ENCODE assay signal across 13 mouse cellular contexts in genomic region chr13:45545974-45546373, GRCm38 (mm10). TPM values are rescaled to one million over a fixed set of nuclear protein-coding genes. Genes with fewer than 3 reads are reported as not detected.
DNase-seq lines count a peak whose midpoint lies in the region; ATAC-seq and TF ChIP-seq lines count a peak whose summit lies in the region.
"Had no signal": no experiment of that assay in that cellular context is flagged by ENCODE, and none has a peak within 500 bp of the region (broad histone marks: within the 10 kb centered on the region; RNA-seq: fewer than 3 reads in every experiment).

No protein-coding gene starts in this region.

- no peak overlapping the region for H3K9ac ChIP-seq in intestine, embryonic 15.5 days
- no peak overlapping the region for H3K9ac ChIP-seq in intestine, postnatal 0 days (ENCODE audit: low read depth, low read length)
- H3K9ac ChIP-seq in liver, postnatal 0 days (replicated peaks): peak overlapping the region; percentile 30; the same call in 1 of the 2 replicates
- H3K9ac ChIP-seq in hindbrain, embryonic 13.5 days: no peak overlapping the region
- H3K9ac ChIP-seq: midbrain, embryonic 15.5 days had no signal

- TF ChIP-seq EP300 in liver, postnatal 0 days (IDR thresholded peaks at IDR 0.05; ENCODE audit: low read depth): peak; percentile 90

- DNase-seq in cerebellum, adult 11-12 months: peak; percentile 6
- DNase-seq in cerebellum, postnatal 10 days: no peak
- peak; percentile 95 for DNase-seq in c-Kit-positive CD71-positive TER-119-negative erythroid progenitor cells, embryonic 14.5 days (ENCODE audit: low read depth)
- DNase-seq in liver, postnatal 0 days: peak; percentile 81
- no peak for DNase-seq in cerebellum, postnatal 4 days (ENCODE audit: low spot score in 2 of 2)
- DNase-seq: cerebellum, adult 9-11 months; right cerebral cortex, postnatal 25 days had no signal

- H3K27ac ChIP-seq in intestine, embryonic 15.5 days: no peak overlapping the region
- H3K27ac ChIP-seq in intestine, postnatal 0 days (ENCODE audit: low read depth, low read length): no peak overlapping the region
- H3K27ac ChIP-seq in liver, postnatal 0 days (ENCODE audit: low read depth): peak overlapping the region; percentile 77
- no peak overlapping the region for H3K27ac ChIP-seq in hindbrain, embryonic 13.5 days
- H3K27ac ChIP-seq: hindbrain, postnatal 0 days; midbrain, embryonic 15.5 days had no signal

- 80% methylated on average over 13 of the region's 13 CpGs for WGBS in intestine, embryonic 15.5 days
- WGBS in intestine, postnatal 0 days: 73% methylated on average over 13 of the region's 13 CpGs
- 42% methylated on average over 13 of the region's 13 CpGs for WGBS in liver, postnatal 0 days (ENCODE audit: insufficient replicate concordance)
- WGBS in hindbrain, embryonic 13.5 days: 86% methylated on average over 13 of the region's 13 CpGs

- no peaks in the 10 kb centered on the region for H3K4me1 ChIP-seq in intestine, embryonic 15.5 days (replicated peaks)
- no peaks in the 10 kb centered on the region for H3K4me1 ChIP-seq in intestine, postnatal 0 days (replicated peaks; ENCODE audit: control insufficient read depth, insufficient read depth, low read length)
- peaks cover 23% of the 10 kb centered on the region; the same call in 1 of the 2 replicates for H3K4me1 ChIP-seq in liver, postnatal 0 days (ENCODE audit: insufficient read depth)
- no peaks in the 10 kb centered on the region for H3K4me1 ChIP-seq in hindbrain, embryonic 13.5 days (replicated peaks)
- H3K4me1 ChIP-seq: midbrain, embryonic 15.5 days had no signal

- no peak overlapping the region for H3K4me2 ChIP-seq in intestine, embryonic 15.5 days (replicated peaks)
- no peak overlapping the region for H3K4me2 ChIP-seq in intestine, postnatal 0 days (replicated peaks; ENCODE audit: low read depth)
- H3K4me2 ChIP-seq in liver, postnatal 0 days (ENCODE audit: low read depth, low read length): peak overlapping the region; percentile 58
- H3K4me2 ChIP-seq in hindbrain, embryonic 13.5 days: no peak overlapping the region
- H3K4me2 ChIP-seq: midbrain, embryonic 15.5 days had no signal

- H3K9me3 ChIP-seq in intestine, embryonic 15.5 days: no peaks in the 10 kb centered on the region
- no peaks in the 10 kb centered on the region for H3K9me3 ChIP-seq in intestine, postnatal 0 days (ENCODE audit: control insufficient read depth)
- H3K9me3 ChIP-seq in liver, postnatal 0 days (ENCODE audit: low read length): no peaks in the 10 kb centered on the region
- no peaks in the 10 kb centered on the region for H3K9me3 ChIP-seq in hindbrain, embryonic 13.5 days
- H3K9me3 ChIP-seq: midbrain, embryonic 15.5 days had no signal

- no peak for TF ChIP-seq CTCF in intestine, postnatal 0 days (IDR thresholded peaks at IDR 0.05; ENCODE audit: low read depth)
- TF ChIP-seq CTCF in liver, postnatal 0 days (IDR thresholded peaks at IDR 0.05; ENCODE audit: low read depth): 0 out of 2 replicates have a peak, but pooled peaks have one; percentile 9

- no peaks in the 10 kb centered on the region for H3K27me3 ChIP-seq in intestine, embryonic 15.5 days (replicated peaks)
- no peaks in the 10 kb centered on the region for H3K27me3 ChIP-seq in intestine, postnatal 0 days (replicated peaks; ENCODE audit: control insufficient read depth, insufficient read depth, low read length)
- no peaks in the 10 kb centered on the region for H3K27me3 ChIP-seq in liver, postnatal 0 days (ENCODE audit: insufficient read depth, low read length)
- H3K27me3 ChIP-seq in hindbrain, embryonic 13.5 days: no peaks in the 10 kb centered on the region
- H3K27me3 ChIP-seq: midbrain, embryonic 15.5 days had no signal

- no peaks in the 10 kb centered on the region for H3K36me3 ChIP-seq in intestine, embryonic 15.5 days
- no peaks in the 10 kb centered on the region for H3K36me3 ChIP-seq in intestine, postnatal 0 days (ENCODE audit: control insufficient read depth, insufficient read depth)
- peaks cover 49% of the 10 kb centered on the region for H3K36me3 ChIP-seq in liver, postnatal 0 days (replicated peaks; ENCODE audit: insufficient read depth, low read length)
- peaks cover 24% of the 10 kb centered on the region for H3K36me3 ChIP-seq in hindbrain, embryonic 13.5 days
- H3K36me3 ChIP-seq: midbrain, embryonic 15.5 days had no signal

- no peak overlapping the region for H3K4me3 ChIP-seq in intestine, embryonic 15.5 days (replicated peaks)
- H3K4me3 ChIP-seq in intestine, postnatal 0 days (ENCODE audit: low read depth, low read length): no peak overlapping the region
- H3K4me3 ChIP-seq in liver, postnatal 0 days (ENCODE audit: low read depth, low read length): peak overlapping the region; percentile 25; the same call in 1 of the 2 replicates
- no peak overlapping the region for H3K4me3 ChIP-seq in hindbrain, embryonic 13.5 days
- H3K4me3 ChIP-seq: midbrain, embryonic 15.5 days had no signal

- ATAC-seq in intestine, embryonic 15.5 days: peak; percentile 71; the same call in 1 of the 2 replicates
- ATAC-seq in intestine, postnatal 0 days: no peak
- ATAC-seq in liver, postnatal 0 days: peak; percentile 97
- ATAC-seq in hindbrain, embryonic 13.5 days (ENCODE audit: low FRiP score): no peak
- ATAC-seq: hindbrain, postnatal 0 days; lung, postnatal 0 days; midbrain, embryonic 15.5 days had no signal

RNA-seq across cellular contexts. Expression of gene Gmpr, which starts 38.7 kb away (rescaled TPM):
- 26.9 and 28.7 TPM in 2 replicates for polyA plus RNA-seq in intestine, embryonic 15.5 days (2015; fragmentation: Nextera tagmentation; extraction: Ambion mirVana)
- polyA plus RNA-seq in intestine, postnatal 0 days (2015; fragmentation: Nextera tagmentation; extraction: Ambion mirVana): 20.5 and 22.5 TPM in 2 replicates
- 63.6 and 75.5 TPM in 2 replicates for polyA plus RNA-seq in liver, postnatal 0 days (2015; fragmentation: Nextera tagmentation; extraction: Ambion mirVana)
- polyA plus RNA-seq in hindbrain, embryonic 13.5 days (2015; fragmentation: Nextera tagmentation; extraction: Ambion mirVana): 31.6 and 35.1 TPM in 2 replicates

Comparison
In these comparisons a context has a peak if more than half of its experiments do, and no peak if none do; other contexts are left out.
1. DNase-seq: peak in cerebellum, adult 11-12 months (single experiment), c-Kit-positive CD71-positive TER-119-negative erythroid progenitor cells, embryonic 14.5 days (single experiment) and liver, postnatal 0 days (single experiment); none in cerebellum, postnatal 10 days (0 of 2) and cerebellum, postnatal 4 days (0 of 2).
2. ATAC-seq: peak in intestine, embryonic 15.5 days (single experiment) and liver, postnatal 0 days (single experiment); none in intestine, postnatal 0 days (single experiment) and hindbrain, embryonic 13.5 days (single experiment).